Mouse (Mus musculus): Measurements from ENCODE around the gene Msmp. TPM values are rescaled to one million over a fixed set of nuclear protein-coding genes. Genes with fewer than 3 reads are reported as not detected.
"Not testable (repeated sequence)": the region's sequence is repeated elsewhere in the genome, so short reads cannot be mapped to it uniquely, and the experiment has no call there.

Msmp gene
- polyA plus RNA-seq, 1 experiment = not detected

DNA sequence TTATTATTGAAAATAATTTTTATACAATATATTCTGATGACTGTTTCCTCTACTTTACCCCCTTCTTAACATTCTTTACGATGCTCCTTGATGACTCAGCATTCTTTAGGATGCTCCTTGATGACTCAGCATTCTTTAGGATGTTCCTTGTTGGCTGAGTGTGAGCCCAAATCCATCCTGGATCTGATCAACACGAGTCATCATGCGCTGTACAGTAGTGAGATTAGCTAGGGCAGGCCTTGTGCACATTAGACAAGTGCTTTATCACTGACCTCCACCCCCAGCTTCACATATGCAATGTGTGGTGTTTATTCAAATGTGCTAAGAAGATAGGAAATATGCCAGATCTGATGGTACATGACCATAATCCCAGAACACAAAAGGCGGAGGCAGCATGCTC lies 13.9 kb upstream of the Msmp start:
- Histone ChIP-seq H3K4me3 (ENCODE audit: low read depth, low read length) (no peak overlapping the region), H3K36me3 (ENCODE audit: control insufficient read depth, insufficient read depth, low read length, poor library complexity, severe bottlenecking) (no peaks in the 10 kb centered on the region), H3K4me1 (ENCODE audit: control insufficient read depth, insufficient read depth, low read length) (no peaks in the 10 kb centered on the region), H3K9me3 (replicated peaks; ENCODE audit: control insufficient read depth, insufficient read depth, low read length, poor library complexity, severe bottlenecking) (no peaks in the 10 kb centered on the region), H3K9ac (ENCODE audit: low read depth, poor library complexity, severe bottlenecking) (no peak overlapping the region), H3K27ac (ENCODE audit: insufficient read depth, low read length) (no peak overlapping the region), H3K27me3 (ENCODE audit: control insufficient read depth, insufficient read depth, low read length, poor library complexity, severe bottlenecking) (no peaks in the 10 kb centered on the region)
- no peak for TF ChIP-seq EP300 (IDR thresholded peaks at IDR 0.05; ENCODE audit: insufficient read depth, low read depth, low read length)
- no peak for TF ChIP-seq POLR2A (IDR thresholded peaks at IDR 0.05; ENCODE audit: insufficient read depth, low read length)
- no peak for TF ChIP-seq CTCF (IDR thresholded peaks at IDR 0.05; ENCODE audit: low read depth, low read length)

DNA sequence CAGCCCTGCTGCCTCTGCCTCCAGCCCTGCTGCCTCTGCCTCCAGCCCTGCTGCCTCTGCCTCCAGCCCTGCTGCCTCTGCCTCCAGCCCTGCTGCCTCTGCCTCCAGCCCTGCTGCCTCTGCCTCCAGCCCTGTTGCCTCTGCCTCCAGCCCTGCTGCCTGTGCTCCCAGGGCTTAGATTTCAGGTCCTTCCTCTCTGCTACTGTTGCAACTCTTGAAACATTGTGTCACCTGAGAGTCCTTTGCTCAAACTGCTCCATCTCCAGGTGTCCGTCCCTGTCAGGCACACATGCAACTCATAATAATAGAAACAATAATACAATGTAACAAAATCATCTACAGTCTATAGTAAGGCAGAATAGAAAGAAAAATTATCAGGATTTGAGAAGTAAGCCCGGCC lies 12.3 kb upstream of the Msmp start:
- H3K27me3 ChIP-seq (ENCODE audit: control insufficient read depth, insufficient read depth, low read length, poor library complexity, severe bottlenecking); H3K36me3 ChIP-seq (ENCODE audit: control insufficient read depth, insufficient read depth, low read length, poor library complexity, severe bottlenecking): not testable (repeated sequence)

DNA sequence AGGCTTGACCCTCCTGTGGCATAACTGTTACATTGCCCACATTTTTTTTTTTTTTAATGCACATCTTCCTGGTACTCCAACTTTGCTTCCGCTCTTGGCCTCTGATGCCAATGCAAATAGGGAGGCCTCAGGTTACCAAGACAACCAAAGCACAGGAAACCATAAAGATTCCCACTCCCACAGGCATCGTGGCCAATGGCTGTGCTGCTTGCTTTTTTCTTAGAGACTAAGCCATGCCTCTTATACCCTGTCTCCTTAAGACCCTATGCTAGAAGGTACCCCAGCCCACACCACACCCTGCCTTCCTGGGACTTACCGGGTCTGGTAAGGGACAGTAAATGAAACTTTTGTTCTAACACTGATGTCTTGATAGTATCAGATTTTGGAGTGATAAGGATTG lies 9.2 kb upstream of the Msmp start:
- Histone ChIP-seq H3K9ac (ENCODE audit: low read depth, poor library complexity, severe bottlenecking) (no peak overlapping the region), H3K9me3 (replicated peaks; ENCODE audit: control insufficient read depth, insufficient read depth, low read length, poor library complexity, severe bottlenecking) (no peaks in the 10 kb centered on the region), H3K27me3 (ENCODE audit: control insufficient read depth, insufficient read depth, low read length, poor library complexity, severe bottlenecking) (no peaks in the 10 kb centered on the region), H3K36me3 (ENCODE audit: control insufficient read depth, insufficient read depth, low read length, poor library complexity, severe bottlenecking) (no peaks in the 10 kb centered on the region), H3K4me3 (ENCODE audit: low read depth, low read length) (no peak overlapping the region), H3K4me1 (ENCODE audit: control insufficient read depth, insufficient read depth, low read length) (no peaks in the 10 kb centered on the region), H3K27ac (ENCODE audit: insufficient read depth, low read length) (no peak overlapping the region)
- TF ChIP-seq EP300 (IDR thresholded peaks at IDR 0.05; ENCODE audit: insufficient read depth, low read depth, low read length) (no peak), POLR2A (IDR thresholded peaks at IDR 0.05; ENCODE audit: insufficient read depth, low read length) (no peak), CTCF (IDR thresholded peaks at IDR 0.05; ENCODE audit: low read depth, low read length) (no peak)

More for the DNA sequence above, 12.3 kb upstream of the Msmp start:
- H3K4me3 ChIP-seq (ENCODE audit: low read depth, low read length); H3K27ac ChIP-seq (ENCODE audit: insufficient read depth, low read length); H3K9ac ChIP-seq (ENCODE audit: low read depth, poor library complexity, severe bottlenecking); H3K9me3 ChIP-seq (replicated peaks; ENCODE audit: control insufficient read depth, insufficient read depth, low read length, poor library complexity, severe bottlenecking); H3K4me1 ChIP-seq (ENCODE audit: control insufficient read depth, insufficient read depth, low read length): not testable (repeated sequence)

- no peak overlapping the region for H3K9ac ChIP-seq (ENCODE audit: low read depth, poor library complexity, severe bottlenecking)
- no peaks in the 10 kb centered on the region for H3K9me3 ChIP-seq (replicated peaks; ENCODE audit: control insufficient read depth, insufficient read depth, low read length, poor library complexity, severe bottlenecking)
- H3K36me3 ChIP-seq (ENCODE audit: control insufficient read depth, insufficient read depth, low read length, poor library complexity, severe bottlenecking) = no peaks in the 10 kb centered on the region
- H3K27me3 ChIP-seq (ENCODE audit: control insufficient read depth, insufficient read depth, low read length, poor library complexity, severe bottlenecking) = no peaks in the 10 kb centered on the region
- H3K27ac ChIP-seq (ENCODE audit: insufficient read depth, low read length) = no peak overlapping the region
- no peak overlapping the region for H3K4me3 ChIP-seq (ENCODE audit: low read depth, low read length)
- no peaks in the 10 kb centered on the region for H3K4me1 ChIP-seq (ENCODE audit: control insufficient read depth, insufficient read depth, low read length)
- no peak for TF ChIP-seq CTCF (IDR thresholded peaks at IDR 0.05; ENCODE audit: low read depth, low read length)
These were observed 7.7 kb upstream of the Msmp start for GRCm38 (mm10) chr4:43591961-43592360.

DNA sequence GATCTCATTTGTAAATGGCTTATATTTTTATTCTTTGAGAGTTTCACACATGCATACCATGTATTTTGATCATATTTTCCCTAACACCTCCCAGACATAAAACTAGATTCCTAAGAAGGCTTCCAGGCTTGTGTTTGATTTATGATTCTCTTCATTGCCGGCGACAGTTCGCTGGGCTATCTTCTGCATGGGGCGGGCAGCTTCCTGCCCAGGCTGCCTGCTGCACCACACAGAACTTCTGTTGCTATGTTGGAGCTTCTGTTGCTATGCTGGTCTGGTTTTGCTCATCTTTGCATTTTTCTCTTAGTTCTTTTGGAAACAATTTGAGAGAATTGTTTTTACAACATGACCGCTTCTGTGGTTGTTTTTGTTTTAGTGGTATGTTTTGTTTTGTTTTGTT lies 7.2 kb upstream of the Msmp start:
- Histone ChIP-seq H3K9me3 (replicated peaks; ENCODE audit: control insufficient read depth, insufficient read depth, low read length, poor library complexity, severe bottlenecking) (no peaks in the 10 kb centered on the region), H3K27me3 (ENCODE audit: control insufficient read depth, insufficient read depth, low read length, poor library complexity, severe bottlenecking) (no peaks in the 10 kb centered on the region), H3K4me3 (ENCODE audit: low read depth, low read length) (no peak overlapping the region), H3K9ac (ENCODE audit: low read depth, poor library complexity, severe bottlenecking) (no peak overlapping the region), H3K36me3 (ENCODE audit: control insufficient read depth, insufficient read depth, low read length, poor library complexity, severe bottlenecking) (no peaks in the 10 kb centered on the region), H3K4me1 (ENCODE audit: control insufficient read depth, insufficient read depth, low read length) (no peaks in the 10 kb centered on the region), H3K27ac (ENCODE audit: insufficient read depth, low read length) (no peak overlapping the region)
- TF ChIP-seq CTCF (IDR thresholded peaks at IDR 0.05; ENCODE audit: low read depth, low read length) (no peak), POLR2A (IDR thresholded peaks at IDR 0.05; ENCODE audit: insufficient read depth, low read length) (no peak), EP300 (IDR thresholded peaks at IDR 0.05; ENCODE audit: insufficient read depth, low read depth, low read length) (no peak)

DNA sequence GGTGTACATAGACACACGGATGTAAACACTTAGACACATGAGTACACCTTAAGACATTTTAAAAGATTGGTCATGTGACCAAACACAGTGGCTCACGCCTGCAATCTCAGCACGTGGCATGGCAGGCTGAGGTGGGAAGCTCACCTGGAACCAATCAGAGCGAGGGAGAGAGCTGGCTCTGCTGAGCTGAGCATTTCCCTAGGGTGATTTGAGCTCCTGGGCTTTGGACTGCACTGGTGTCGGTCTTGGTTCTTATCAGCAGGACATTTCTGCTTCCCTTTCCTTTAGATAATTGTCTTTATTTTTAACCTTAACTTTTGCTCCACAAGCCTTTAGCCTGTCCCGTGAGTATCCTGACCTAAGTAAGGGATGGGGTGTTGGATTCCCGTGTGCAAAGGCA lies 3.4 kb upstream of the Msmp start:
- no peaks in the 10 kb centered on the region for H3K4me1 ChIP-seq (ENCODE audit: control insufficient read depth, insufficient read depth, low read length)
- no peak overlapping the region for H3K4me3 ChIP-seq (ENCODE audit: low read depth, low read length)
- no peaks in the 10 kb centered on the region for H3K27me3 ChIP-seq (ENCODE audit: control insufficient read depth, insufficient read depth, low read length, poor library complexity, severe bottlenecking)
- no peak for TF ChIP-seq POLR2A (IDR thresholded peaks at IDR 0.05; ENCODE audit: insufficient read depth, low read length)
- TF ChIP-seq EP300 (IDR thresholded peaks at IDR 0.05; ENCODE audit: insufficient read depth, low read depth, low read length) = no peak
- no peak for TF ChIP-seq CTCF (IDR thresholded peaks at IDR 0.05; ENCODE audit: low read depth, low read length)
- H3K36me3 ChIP-seq (ENCODE audit: control insufficient read depth, insufficient read depth, low read length, poor library complexity, severe bottlenecking) = peaks cover 5% of the 10 kb centered on the region
- H3K27ac ChIP-seq (ENCODE audit: insufficient read depth, low read length) = no peak overlapping the region
- H3K9ac ChIP-seq (ENCODE audit: low read depth, poor library complexity, severe bottlenecking) = no peak overlapping the region
- no peaks in the 10 kb centered on the region for H3K9me3 ChIP-seq (replicated peaks; ENCODE audit: control insufficient read depth, insufficient read depth, low read length, poor library complexity, severe bottlenecking)

DNA sequence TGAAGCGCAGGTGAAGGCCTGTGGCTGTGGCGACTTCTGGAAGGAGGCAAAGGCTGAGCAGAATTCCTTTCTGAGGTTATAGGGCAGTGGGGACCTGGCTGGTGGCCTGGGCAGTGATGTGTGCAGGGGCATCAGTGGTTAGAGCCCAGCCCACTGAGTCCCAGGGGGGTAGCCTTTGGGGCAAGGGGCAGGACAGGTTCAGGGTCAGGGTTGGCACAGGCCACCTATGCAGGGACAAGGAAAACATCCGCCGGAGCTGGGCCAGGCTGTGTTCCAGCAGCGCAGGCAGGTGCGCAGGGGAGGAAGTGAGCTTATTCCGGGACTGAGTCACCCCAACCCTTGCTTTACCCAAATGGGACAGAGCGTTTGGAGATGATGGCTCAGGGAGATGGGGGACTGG lies 2.1 kb upstream of the Msmp start:
- no peak overlapping the region for H3K9ac ChIP-seq (ENCODE audit: low read depth, poor library complexity, severe bottlenecking)
- H3K36me3 ChIP-seq (ENCODE audit: control insufficient read depth, insufficient read depth, low read length, poor library complexity, severe bottlenecking) = peaks cover 5% of the 10 kb centered on the region
- no peaks in the 10 kb centered on the region for H3K27me3 ChIP-seq (ENCODE audit: control insufficient read depth, insufficient read depth, low read length, poor library complexity, severe bottlenecking)
- no peaks in the 10 kb centered on the region for H3K9me3 ChIP-seq (replicated peaks; ENCODE audit: control insufficient read depth, insufficient read depth, low read length, poor library complexity, severe bottlenecking)
- TF ChIP-seq CTCF (IDR thresholded peaks at IDR 0.05; ENCODE audit: low read depth, low read length) (no peak), EP300 (IDR thresholded peaks at IDR 0.05; ENCODE audit: insufficient read depth, low read depth, low read length) (no peak), POLR2A (IDR thresholded peaks at IDR 0.05; ENCODE audit: insufficient read depth, low read length) (no peak)
- no peak overlapping the region for H3K4me3 ChIP-seq (ENCODE audit: low read depth, low read length)
- H3K27ac ChIP-seq (ENCODE audit: insufficient read depth, low read length) = no peak overlapping the region
- H3K4me1 ChIP-seq (ENCODE audit: control insufficient read depth, insufficient read depth, low read length) = no peaks in the 10 kb centered on the region
